Mouse (Mus musculus) 3T3-L1 (cell line): ENCODE data around the gene 4933430I17Rik.

ENCODE experiments used
- DNase-seq: peaks from one replicate; pipeline ENCODE4 v3.0.0-alpha.2; 2015; ENCODE audit warnings: low read depth, low spot score

Gene 4933430I17Rik

DNA sequence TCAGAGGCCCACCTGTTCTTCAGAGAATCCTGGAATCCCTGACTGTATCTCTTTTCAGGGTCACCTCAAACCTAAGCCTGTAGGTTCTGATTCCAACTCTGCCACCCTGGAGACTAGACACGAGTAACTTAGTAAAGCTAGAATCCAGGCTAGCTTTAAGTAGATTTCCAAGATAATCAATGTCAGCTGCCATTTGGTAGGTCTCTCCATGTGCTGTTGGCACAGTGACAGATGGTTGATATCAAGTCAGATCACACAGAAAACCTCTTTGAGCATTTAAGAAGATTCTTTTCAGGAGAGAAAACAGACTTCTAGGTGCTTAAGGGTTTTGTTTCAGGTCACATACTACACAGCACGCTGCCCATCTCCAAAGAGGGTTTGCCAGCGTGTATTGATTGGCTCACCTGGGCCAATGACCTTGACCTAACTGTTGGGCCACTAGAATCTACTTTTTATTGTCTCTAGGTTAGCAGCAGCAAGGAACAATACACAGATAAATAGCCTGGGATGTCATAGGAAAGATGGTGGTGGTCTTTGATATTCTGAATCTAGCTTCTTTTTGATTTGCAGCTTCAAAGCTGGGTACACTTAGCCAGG is 21.7 kb upstream of the 4933430I17Rik start, which contains the start of gene Hdhd3:
TSS of gene Hdhd3 (minus strand) at position 94 of the 597 bp plus-strand sequence.
- no peak for DNase-seq

DNA sequence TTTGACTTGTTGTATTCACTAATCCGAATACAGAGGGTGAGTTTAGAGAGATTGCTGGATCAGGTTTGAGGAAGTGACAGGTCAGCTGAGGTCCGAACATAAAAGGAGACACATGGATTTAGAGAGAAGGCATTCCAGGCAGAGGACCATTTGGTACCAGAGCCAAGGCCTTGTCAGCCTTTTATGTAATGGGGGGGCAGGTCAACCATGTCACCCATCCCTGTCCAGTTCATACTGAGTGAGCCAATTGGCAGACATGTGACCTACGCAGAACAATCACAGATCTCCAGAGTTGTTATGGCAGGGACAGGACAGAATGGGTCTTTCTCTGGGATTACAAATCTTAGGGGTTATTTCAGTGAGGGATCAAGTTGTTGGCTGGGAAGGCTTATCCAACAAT is 19.2 kb upstream of the 4933430I17Rik start:
- DNase-seq = no peak

DNA sequence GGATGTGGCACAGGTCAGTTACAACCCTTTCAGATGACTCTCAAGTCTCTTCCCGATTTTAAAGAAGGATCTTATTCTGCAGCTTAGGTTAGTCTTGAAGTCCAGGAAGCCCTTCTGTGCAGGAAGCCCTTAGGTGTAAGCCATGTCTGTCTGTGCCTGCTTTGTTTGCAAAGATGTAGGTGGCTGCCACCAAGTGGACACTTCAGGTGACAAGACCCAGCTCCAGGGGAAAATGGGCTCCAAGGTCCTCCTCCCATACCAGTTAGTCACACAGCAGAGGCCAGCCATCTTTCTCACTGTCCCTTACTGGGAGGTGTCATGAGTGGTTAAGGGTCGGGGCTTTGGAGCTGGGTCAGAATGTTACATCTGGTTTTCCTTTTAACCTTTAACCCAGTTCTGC is 18.4 kb upstream of the 4933430I17Rik start:
- DNase-seq = peak; percentile 70

DNA sequence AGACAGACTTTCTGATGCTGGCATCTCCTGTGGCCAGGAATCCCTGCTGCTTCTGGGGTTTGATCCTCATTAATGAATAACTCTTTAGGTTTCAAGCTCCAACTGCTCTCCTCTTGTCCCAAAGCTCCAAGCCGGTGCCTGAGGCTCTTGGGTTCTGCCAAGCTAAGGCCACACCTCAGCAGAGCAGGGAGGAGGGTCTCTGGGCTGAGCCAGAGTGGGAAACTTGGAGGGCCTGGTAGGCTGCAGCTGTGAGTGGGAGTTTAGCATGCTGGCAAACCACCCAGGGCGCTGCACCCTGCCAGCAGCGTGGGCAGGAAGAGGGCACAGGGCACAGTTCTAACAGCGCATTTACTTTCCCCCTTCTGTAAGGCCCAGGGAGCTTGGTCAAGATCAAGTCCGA is 16.3 kb upstream of the 4933430I17Rik start:
- DNase-seq = no peak

DNA sequence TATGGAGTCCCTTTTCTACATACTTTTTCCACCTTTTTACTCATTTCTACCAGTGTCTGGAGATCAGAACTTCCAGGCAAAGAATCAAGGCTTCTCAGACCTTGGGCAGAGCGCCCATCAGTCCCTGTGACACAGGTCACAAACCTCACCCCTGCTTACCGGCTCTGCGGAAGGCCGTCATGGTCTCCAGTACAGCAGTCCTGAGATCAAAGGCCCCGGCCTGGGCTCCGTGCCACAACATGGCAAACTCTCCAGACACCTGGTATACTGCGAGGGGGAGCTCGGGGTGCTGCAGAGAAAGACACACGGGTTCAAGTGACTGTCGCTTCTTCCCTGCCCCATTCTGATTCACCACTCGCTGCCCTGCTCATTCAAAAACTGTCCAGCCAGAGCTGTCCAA is 15.2 kb upstream of the 4933430I17Rik start:
- no peak for DNase-seq

DNA sequence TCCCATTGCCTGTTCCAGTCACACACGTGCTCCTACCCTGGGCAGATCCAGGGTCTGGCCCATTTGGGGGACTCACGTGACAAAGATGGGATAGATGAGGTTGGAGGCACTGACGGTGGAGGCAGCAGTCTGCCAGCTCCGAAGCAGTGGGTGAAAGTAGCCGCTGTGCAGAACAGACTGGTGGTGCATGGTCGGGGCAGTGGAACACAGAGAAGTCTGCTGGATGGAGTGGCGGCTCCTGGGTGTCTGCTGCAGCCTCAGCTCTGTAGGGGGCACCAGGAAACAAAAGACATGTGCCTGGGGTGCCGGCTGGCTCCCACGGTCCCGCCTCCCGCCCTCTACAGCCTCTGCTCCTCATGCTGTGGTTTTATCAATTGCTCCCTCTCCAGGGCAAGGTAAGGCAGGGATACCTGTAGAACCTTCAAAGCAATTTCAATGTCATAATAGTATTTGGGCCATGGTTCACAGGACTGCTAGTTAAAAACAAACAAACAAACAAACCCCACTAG is 11.1 kb upstream of the 4933430I17Rik start:
- DNase-seq = no peak

DNA sequence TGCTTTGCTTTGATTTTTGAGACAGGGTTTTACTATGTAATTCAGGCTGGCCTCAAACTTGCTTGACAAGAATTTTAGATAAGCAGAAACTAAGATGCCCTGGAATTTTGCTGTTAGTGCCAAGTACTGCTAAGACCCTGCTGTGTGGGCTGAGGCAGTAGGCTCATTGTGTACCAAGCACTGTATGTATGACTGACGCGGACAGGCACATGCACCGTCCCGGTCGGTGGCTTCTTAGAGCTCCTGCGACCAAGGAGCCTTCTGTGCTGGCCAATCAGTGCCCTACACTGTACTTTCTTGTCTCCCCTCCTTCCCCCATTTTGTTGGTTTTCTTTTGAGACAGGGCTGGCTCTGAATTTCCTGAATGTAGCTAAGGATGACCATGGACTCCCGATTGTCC is 10.2 kb upstream of the 4933430I17Rik start:
- DNase-seq = no peak

DNA sequence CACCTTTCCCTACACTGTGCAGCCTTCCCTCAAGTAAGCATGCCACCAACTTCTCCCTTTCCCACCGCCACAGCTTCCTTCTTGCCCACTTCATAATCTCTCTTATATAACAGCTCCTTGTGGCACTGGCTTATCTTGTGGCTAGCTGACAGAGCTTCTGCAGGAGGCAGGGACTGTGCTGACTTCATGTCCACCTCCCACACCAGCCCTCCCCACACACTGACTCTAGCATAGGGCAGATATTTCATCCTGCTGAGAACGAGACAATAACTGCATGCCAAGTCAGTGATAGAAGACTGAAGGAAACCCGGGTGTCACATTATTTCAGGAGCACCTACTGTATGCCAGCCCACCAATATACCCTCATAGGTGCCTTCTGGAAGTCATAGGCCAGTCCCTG is 9.7 kb upstream of the 4933430I17Rik start:
- no peak for DNase-seq

DNA sequence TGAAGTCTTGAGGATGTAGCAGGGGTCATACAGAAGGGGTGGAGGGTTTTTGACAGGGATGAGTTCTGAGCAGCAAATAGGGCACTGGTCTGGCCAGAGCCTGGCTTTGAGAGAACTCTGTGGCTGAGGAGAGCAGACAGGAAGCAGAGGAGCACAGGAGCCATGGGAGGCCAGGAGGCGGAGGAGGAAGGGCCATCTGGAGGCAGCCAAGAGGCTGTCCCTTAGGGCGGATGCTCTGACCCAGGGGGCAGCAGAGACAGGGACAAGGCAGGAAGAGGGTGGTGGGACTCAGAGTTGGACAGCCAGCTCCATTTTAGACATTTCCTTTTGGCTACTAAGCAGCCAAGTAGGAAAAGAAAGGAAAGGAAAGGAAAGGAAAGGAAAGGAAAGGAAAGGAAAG is 9.1 kb upstream of the 4933430I17Rik start:
- DNase-seq = no peak

DNA sequence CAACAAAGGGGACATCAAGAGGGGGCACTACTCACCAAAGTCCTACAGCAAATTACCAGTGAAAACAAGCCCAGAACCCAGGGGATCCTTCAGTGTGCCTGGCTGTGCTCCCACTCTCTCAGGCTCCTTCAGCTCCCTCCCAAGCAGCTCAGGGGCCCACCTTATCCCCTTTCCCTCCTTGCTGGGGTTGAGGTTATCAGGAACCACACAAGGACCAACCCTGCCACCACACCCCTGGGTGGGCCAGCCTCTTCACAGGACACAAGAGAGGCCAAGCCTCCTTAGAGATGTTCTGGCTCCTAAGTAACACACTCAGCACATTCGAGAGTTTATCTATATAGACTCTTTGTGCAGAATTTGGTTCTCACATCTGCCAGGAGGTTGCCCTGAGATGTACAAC is 8.6 kb upstream of the 4933430I17Rik start:
- DNase-seq = no peak

DNA sequence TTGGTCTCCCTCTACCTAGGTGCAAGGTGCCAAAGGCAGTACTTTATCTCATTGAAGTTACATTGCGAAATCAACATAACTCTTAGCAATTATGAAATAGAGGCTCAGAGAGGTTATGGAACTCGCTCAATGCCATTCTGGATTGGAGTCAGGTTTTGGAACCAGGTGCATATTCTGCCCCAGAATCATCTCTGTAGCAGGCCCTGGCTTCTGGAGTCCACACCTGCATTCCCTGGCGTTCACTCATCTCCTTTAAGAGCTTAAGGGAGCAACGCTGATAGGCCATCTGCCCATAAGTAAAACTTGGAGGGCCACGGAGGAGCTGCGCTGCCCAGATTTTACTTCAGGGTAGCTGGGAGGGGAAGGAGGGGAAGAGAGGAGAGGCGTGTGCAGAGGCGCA is 8.1 kb upstream of the 4933430I17Rik start:
- no peak for DNase-seq

DNA sequence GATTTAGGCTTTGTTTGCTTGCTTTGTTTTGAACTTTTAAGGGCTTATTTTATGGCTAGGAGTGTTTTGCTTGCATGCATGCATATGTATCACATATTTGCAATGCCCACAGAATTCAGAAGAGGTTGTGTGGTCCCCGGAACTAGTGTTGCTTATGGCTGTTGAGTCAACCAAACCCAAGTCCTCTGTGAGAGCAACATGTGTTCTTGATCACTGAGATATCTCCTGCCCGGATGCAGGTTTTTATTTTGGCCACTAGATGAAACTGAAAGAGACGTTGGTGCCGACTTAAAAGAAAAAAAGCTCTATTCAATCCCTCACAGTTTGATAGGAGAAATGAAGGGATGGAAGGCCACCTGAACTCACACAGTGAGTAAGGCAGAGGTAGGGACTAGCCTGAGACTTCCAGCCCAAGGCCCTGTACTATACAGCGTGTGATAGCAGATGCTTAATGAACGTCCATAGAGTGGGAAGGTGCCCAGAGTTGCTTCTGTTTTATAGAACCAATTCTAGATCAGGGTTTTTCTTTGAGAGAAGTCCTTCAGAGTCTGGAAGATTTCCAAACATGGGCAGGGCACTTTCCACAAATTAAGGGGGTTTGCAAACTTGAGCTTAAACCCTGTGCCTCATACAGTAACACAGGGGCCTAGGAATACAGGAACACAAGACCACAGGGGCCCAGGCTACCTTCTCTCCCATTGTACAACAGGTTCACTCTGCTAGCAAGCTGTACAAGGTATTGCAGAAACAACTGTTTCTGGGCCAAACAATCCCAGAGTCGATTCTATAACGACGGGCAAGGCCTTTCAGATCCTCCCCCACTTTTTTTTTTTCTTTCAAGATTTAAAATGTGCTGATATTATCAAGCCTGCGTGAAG is 7.4 kb upstream of the 4933430I17Rik start:
- DNase-seq = peak; percentile 54

DNA sequence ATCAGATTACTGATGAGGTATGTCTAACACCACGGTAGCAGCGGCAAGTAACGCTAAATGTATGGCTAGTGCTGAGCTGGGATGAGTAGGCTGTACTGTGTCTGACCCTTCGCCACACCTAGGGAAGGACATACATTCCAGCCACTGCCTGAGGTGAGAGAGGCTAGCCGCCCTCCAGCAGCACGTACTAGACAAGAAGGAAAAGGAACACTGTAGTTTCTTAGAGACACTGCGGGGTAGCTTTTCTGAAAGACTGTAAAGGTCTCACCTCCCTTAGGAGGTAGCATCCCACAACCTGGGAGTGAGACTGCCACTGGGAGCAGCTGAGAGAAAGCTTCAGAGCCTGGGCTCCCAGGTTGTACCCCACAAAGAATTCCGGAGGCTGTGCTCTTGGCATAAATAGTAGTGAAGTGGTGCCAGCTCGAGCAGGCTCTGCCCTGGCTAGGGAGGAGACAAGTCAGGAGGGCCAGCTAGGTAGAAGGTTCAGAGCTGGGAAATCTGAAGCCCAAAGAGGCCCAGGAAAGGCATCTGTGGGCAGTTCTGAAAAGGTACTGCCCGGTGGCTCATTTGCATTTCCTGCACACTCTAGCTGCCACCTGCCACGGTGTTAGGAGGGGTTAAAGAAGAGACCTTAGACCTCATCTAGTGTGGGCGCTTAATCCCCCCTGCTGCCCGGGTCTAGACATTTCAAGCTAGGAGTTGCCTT is 6.6 kb upstream of the 4933430I17Rik start:
- DNase-seq = no peak

DNA sequence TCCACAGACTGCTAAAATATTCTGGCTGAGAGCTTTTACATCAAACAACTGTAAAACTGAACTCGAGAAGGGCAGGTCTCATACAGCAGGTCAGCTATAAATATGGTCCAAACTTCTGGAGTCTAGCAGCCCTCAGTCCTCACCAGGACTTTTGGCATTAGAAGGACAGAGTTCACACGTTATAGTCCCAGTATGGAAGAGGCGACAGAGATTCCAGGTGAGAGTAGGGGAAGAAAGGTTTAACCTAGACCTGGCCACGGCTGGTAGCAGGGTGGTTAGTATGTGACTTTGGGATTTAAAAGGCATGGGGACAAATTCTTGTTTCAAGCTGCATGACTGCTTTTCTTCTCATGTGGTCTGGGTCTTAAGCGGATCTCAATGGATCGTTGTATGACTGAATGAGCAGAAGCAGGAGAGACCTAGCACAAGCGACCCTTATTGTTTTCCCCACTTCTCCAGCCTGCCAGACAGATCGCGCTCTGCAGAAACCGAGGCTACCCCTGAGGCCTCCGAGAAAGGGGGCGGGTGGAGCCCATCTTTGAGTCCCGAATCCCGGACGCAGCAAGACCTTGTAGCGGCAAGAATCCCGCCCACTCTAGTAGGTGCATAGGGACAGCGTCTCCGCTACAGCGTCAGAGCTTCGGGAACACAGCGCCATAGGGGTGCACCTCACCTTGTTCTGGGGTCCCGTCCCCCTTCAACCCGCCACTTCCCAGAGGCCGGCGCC is 5.9 kb upstream of the 4933430I17Rik start:
- no peak for DNase-seq

DNA sequence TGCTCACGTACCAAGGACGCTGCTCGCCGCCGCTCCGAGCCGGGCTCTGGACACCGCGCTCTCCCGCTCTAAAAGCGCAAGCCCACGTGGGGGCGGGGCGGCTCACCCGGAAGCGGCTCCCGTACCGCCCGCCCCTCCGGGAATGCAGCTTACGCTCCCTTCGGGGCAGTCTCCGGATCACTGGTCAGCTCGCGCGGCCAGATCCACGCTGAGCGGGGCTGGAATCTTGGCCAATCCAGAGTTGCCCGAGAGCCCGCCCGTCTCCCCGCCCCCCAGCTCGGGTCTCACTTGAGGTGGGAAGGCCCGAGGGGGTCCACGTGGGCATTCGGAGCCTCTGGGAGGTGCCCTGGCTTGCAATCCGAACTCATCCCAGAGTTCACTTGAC is 5.3 kb upstream of the 4933430I17Rik start, which contains the start of gene Alad:
TSS of gene Alad (minus strand) at position 70 of the 385 bp plus-strand sequence.
- DNase-seq = peak; percentile 95

DNA sequence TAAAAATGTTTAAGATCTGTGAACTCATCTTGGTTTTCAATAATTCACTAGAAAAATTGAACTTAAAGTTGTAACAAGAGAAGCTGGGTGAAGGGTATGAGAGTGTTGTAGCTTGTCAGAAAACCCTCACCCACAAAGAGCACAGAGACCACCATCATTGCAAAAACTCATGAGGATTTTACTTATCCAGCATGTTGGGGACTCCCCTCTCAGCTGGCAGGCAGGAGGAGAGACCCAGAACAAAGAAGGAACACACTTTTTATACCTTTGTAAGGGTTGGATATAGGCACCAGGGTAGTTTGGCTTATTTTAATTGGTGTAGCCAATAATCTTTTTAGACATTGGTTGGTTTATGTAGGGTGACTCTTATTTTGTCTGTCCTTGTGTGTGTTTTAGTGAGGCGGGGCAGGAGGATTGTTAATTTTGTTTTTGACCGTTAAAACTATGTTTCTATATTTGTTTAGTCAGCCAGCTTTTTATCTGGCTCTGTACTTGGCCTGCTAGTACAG is 4.2 kb upstream of the 4933430I17Rik start:
- DNase-seq = no peak

DNA sequence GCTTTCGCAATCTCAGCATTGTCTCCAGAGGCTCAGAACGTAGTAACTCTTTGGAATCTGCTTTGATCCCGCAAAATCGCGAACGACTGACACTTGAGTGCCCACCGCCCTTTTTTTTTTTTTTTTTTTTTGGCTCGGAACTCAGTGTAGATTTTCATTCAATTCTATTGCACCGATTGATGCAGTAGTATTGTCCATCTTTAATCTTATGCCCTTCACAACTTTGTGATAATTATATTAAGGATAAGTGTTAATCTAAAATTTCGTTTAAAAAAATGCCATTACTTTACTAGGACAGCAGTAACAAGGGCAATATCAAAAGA is 281 bp downstream of the 4933430I17Rik start:
- DNase-seq = no peak

DNA sequence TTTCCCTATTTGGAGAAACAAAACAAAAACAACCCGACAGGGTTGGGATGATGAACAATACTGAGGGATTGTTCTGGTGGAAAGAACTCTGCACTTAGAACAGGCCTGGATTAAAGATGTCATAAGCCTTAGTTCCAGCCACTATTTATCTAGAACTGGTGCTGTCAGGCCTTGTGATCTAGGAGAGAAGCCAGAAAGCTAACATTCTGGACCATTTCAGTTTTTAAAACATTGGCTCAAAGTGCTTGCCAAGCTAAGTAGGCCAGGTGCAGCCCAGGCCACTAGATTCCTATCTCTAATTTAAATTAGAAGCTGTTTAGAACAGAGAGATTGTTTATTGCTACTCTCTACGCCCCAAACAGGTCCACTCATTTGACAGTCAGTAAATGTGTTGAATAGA is 1.1 kb downstream of the 4933430I17Rik start:
- DNase-seq = no peak

DNA sequence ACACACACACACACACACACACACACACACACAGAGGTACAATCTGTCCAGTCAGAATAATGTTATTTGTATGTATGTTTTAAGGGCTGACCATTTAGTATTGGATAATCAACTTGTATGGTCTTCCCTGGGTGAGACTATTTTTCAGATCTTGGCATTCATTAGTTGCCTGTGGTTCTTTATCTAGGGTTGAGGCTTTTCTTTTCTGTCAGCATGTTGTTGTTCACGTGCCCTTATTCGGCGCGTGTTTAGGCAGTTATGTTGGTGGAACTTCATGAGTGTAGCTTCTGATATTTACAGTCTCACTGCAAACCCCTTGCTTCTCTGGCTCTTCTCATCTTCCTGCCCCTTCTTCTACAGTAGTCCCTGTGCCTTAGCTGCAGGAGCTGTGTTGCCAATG is 2.5 kb downstream of the 4933430I17Rik start:
- no peak for DNase-seq

DNA sequence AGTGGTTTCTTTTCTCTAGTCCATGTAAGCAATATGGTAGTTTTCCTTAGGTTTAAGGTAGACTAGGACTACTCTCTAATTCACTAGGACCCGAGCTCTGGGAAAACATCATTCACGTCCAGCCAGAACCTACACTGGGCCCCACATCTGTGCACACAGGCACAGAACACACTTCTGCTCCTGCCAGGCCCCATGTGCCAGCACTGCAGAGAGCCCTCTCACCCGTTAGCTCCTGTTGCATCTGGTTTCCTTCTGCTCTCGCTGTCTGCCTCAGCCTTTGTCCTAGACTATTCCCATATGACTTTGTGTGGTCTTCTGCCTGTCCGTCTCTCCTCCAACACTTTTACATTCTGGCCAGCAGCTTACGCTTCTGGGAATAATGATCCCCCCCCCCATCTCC is 8.6 kb downstream of the 4933430I17Rik start:
- DNase-seq = no peak

DNA sequence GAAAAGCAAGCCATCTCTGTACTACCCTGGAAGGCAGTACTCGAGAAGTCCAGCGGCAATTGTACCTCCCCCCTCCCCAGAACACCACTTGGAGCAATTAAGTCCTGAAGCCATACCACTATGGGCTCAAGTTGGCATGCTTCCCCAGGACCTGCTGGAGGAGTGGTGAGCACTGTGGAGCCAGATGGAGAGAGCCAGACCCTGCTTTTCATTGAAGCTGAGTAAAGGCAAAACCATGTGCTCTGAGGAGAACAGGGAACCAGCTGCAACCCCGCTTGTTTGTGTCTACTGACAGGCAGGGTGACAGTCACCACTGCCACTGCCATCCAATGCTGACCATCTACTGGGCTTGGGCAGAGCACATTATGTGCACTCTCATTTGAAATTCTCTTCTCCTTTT is 16.6 kb downstream of the 4933430I17Rik start:
- no peak for DNase-seq

DNA sequence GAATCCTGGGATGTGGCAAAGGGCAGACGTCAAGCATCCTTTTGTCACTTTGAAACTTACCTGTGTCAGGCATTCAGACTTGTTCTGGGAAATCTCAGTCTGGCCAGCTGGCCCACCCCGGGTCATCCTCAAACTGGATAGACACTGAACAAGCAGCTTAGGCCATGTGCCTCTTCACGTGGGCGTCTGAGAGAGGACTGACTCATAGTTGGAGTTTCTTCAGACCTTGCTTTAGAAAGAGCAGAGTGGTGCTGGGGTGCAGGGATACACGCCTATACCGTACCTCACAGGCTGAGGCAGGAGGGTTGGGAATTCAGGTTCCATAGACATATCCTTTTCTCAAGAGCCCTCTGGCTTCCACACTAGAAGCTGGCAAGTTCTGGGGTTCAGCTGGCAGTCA is 18.6 kb downstream of the 4933430I17Rik start:
- DNase-seq = no peak
